Mouse (Mus musculus) forebrain, embryonic 12.5 days (tissue): ENCODE data around the gene Mterf1b. TPM values are rescaled to one million over a fixed set of nuclear protein-coding genes. Genes with fewer than 3 reads are reported as not detected.
"Not testable (repeated sequence)": the region's sequence is repeated elsewhere in the genome, so short reads cannot be mapped to it uniquely, and the experiment has no call there.

ENCODE experiments used
- ATAC-seq: fragments of 200-750 bp; cut with Nextera tagmentation; 2 replicates; pipeline ENCODE4 v1.8.0; 2017; ENCODE audit warnings: moderate TSS enrichment; ENCODE audit not compliant: low FRiP score
- H3K27ac ChIP-seq: fragments of 300-500 bp; sonication (generic); 2 replicates; pipeline ENCODE4 v1.5.1; 2016; ENCODE audit warnings: mild to moderate bottlenecking
- H3K27me3 ChIP-seq: fragments of 300-500 bp; sonication (generic); 2 replicates; pipeline ENCODE4 v1.6.1; 2016; ENCODE audit warnings: mild to moderate bottlenecking
- H3K36me3 ChIP-seq: fragments of 300-500 bp; sonication (generic); replicated peaks from 2 replicates; pipeline ENCODE4 v1.6.1; 2016; ENCODE audit warnings: mild to moderate bottlenecking
- H3K4me1 ChIP-seq: fragments of 300-500 bp; sonication (generic); 2 replicates; pipeline ENCODE4 v1.6.1; 2016
- H3K4me2 ChIP-seq: fragments of 300-500 bp; sonication (generic); 2 replicates; pipeline ENCODE4 v1.6.1; 2016; ENCODE audit warnings: mild to moderate bottlenecking, moderate library complexity
- H3K4me3 ChIP-seq: fragments of 300-500 bp; sonication (generic); replicated peaks from 2 replicates; pipeline ENCODE4 v1.5.1; 2016; ENCODE audit warnings: mild to moderate bottlenecking
- H3K9ac ChIP-seq: fragments of 300-500 bp; sonication (generic); 2 replicates; pipeline ENCODE4 v1.6.1; 2016; ENCODE audit warnings: mild to moderate bottlenecking
- H3K9me3 ChIP-seq: fragments of 300-500 bp; sonication (generic); 2 replicates; pipeline ENCODE4 v1.6.1; 2016
- whole genome bisulfite sequencing: fragments of 180-500 bp; shearing (Covaris S2); methylation state at CpG from one replicate; pipeline ENCODE4 v1.1.7; 2016; 5-methylcytosine and 5-hydroxymethylcytosine counted together
- polyA plus RNA-seq: library from polyadenylated mRNA; unstranded; fragments of >200 nt; fragmentation: Nextera tagmentation; extraction: Ambion mirVana; gene quantifications from 2 replicates; pipeline ENCODE4 v1.2.1, GENCODE M21; 2016

Gene Mterf1b
- polyA plus RNA-seq, 1 experiment from 2014 or later = 3.7 TPM

DNA sequence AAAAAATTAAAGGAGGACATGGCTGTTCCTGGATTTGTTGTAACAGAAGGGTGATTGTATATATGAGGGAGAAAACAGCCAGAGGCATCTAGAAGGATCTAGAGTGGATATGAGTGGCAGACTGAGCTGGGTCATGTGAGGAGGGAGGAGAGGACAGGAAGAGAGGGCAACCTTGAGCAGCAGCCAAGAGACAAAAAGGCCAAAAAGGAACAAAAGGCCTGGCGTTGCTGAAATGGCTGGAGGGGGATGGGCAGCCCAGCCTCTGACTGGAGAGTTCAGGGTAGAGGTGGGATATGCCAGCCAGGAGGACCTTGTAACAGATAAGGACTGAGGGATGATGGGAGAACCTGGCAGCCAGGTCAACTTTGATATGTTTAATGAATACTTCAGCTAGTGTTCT lies 2.9 kb downstream of the Mterf1b start:
- Histone ChIP-seq H3K27me3 (no peaks in the 10 kb centered on the region), H3K9me3 (peaks cover 4% of the 10 kb centered on the region; the same call in 1 of the 2 replicates), H3K27ac (no peak overlapping the region), H3K4me1 (peaks cover 5% of the 10 kb centered on the region), H3K4me3 (no peak overlapping the region), H3K36me3 (no peaks in the 10 kb centered on the region), H3K9ac (no peak overlapping the region), H3K4me2 (no peak overlapping the region)
- 36% methylated on average over 1 of the region's 1 CpGs for WGBS
- no peak for ATAC-seq

DNA sequence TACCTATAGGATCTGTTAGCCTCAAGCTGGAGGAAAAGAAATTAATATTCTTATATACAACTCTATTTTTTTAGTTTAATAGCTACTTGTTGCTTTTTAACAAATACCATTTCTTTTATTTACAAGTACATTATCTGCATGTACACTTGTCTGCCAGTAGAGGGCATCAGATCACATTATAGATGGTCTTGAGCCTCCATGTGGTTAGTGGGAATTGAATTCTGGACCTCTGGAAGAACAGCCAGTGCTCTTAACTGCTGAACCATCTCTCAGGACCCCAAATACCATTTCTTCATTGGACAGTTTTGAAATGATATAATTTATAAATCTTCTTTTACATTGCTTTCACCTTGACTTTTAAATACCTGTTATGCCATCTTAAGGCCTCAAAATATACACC lies 9.2 kb downstream of the Mterf1b start:
- no peak overlapping the region for H3K4me3 ChIP-seq
- 0 out of 2 replicates have a peak, but pooled peaks have one; percentile 53 for ATAC-seq
- H3K27me3 ChIP-seq = no peaks in the 10 kb centered on the region
- no peaks in the 10 kb centered on the region for H3K9me3 ChIP-seq
- no peak overlapping the region for H3K9ac ChIP-seq
- H3K4me2 ChIP-seq = no peak overlapping the region
- no peak overlapping the region for H3K27ac ChIP-seq
- H3K36me3 ChIP-seq = no peaks in the 10 kb centered on the region
- H3K4me1 ChIP-seq = no peaks in the 10 kb centered on the region

DNA sequence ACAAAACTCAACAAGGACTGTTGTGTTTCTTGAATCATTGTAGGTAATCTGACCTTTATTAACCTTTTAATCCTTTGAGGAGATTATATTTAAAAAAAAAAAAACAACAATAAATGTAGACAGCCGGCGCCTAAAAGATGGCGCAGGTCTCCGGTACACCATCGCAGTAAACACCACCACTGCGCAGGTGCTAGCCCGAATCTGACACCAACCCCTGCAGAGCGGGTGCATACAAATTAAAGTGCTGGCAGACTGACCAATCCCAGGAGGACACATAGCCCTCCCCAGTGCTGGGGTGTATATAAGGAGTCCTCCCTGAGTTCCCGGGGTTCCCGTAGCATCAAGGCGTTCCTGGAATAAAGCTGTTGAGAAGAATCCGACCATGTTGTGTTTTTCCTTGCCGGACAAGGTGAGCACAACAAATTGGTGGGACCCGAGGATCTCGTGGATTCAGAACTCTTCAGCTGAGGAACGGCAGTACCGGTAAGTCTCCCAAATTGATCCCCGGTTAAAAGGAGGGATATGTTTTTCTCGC lies 10.2 kb downstream of the Mterf1b start:
- not testable (repeated sequence) for H3K4me1 ChIP-seq

DNA sequence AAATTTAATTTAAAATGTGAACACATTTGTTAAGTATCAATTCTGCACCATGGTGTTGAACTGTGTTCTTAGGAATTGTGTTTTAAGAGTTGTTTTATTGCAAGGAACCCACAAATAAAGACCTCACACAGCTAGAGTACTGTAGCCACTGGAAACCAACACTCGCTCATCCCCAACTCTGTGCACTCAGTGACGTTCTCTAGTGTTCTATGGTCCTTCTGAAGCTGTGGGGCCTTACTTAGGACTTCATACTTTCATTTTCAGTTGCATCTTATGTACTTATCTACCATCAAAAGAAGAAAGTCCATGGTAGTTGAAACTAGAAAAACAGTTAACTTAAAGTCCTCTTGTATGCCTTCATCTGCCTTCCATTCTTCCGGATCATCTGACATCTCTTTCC lies 17.9 kb downstream of the Mterf1b start:
- not testable (repeated sequence) for H3K9ac ChIP-seq, H3K4me3 ChIP-seq, H3K27ac ChIP-seq, H3K36me3 ChIP-seq, H3K9me3 ChIP-seq, H3K4me1 ChIP-seq, ATAC-seq, H3K4me2 ChIP-seq, H3K27me3 ChIP-seq
- WGBS = 87% methylated on average over 3 of the region's 3 CpGs

More for the DNA sequence above, 10.2 kb downstream of the Mterf1b start:
- not testable (repeated sequence) for H3K4me2 ChIP-seq, H3K27me3 ChIP-seq, H3K27ac ChIP-seq, H3K36me3 ChIP-seq, H3K9me3 ChIP-seq, H3K9ac ChIP-seq, H3K4me3 ChIP-seq, ATAC-seq
- 94% methylated on average over 19 of the region's 19 CpGs for WGBS

DNA sequence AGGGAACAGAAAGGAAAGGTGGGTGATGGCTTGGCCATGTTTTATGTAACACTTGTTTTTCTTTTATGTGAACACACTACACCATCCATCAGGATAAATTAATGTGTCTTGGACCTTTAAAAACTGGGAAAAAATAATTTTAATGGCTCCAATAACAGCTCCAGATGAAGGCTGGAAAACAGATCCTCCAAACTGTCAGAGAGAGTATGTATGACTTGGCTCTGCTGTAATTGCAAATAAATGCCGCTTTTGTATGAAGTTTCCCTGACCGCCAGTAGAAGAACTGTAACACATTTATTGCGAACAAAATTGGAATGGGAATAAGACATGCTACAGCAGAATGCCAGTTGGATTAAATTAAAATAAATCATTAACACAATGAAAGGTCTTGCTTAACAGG lies 29.1 kb downstream of the Mterf1b start:
- Histone ChIP-seq H3K36me3 (no peaks in the 10 kb centered on the region), H3K27ac (no peak overlapping the region), H3K9me3 (no peaks in the 10 kb centered on the region), H3K4me2 (no peak overlapping the region), H3K9ac (no peak overlapping the region), H3K4me3 (no peak overlapping the region), H3K4me1 (no peaks in the 10 kb centered on the region), H3K27me3 (no peaks in the 10 kb centered on the region)
- WGBS = 94% methylated on average over 3 of the region's 3 CpGs
- ATAC-seq = no peak

DNA sequence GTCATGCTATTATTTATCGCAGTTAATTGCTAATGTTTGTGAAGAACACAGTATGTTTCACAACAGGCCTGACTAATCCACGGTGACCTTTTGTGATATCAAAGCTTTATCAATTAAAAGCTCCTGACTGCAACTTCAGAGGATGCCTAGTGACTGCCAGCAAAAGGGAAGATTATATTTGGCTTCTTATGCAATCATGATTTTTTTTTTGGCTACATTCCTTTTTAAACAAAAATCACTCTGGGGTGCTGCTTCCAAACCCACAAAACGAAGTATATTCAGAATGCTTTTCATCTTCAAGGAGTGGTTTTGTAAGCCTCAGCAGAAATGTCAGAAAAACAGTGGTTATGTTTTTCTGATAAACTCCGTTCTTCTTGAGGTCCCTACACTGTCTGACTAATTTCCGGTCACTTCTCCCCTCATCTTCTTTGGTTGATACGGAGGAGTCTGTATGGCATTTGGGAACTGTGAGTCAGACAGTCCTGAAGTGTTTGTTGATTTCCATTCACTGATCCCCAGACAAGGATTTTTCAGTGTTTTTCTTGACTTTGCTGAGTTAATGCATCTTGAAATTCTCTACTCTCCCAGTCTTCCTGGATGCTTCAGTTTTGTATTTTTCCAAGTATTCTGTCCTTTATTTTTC lies 29.9 kb downstream of the Mterf1b start:
- Histone ChIP-seq H3K4me3 (no peak overlapping the region), H3K27me3 (no peaks in the 10 kb centered on the region), H3K9ac (no peak overlapping the region), H3K27ac (no peak overlapping the region), H3K36me3 (no peaks in the 10 kb centered on the region), H3K9me3 (no peaks in the 10 kb centered on the region), H3K4me2 (no peak overlapping the region), H3K4me1 (no peaks in the 10 kb centered on the region)
- no peak for ATAC-seq
- WGBS = 80% methylated on average over 6 of the region's 6 CpGs

DNA sequence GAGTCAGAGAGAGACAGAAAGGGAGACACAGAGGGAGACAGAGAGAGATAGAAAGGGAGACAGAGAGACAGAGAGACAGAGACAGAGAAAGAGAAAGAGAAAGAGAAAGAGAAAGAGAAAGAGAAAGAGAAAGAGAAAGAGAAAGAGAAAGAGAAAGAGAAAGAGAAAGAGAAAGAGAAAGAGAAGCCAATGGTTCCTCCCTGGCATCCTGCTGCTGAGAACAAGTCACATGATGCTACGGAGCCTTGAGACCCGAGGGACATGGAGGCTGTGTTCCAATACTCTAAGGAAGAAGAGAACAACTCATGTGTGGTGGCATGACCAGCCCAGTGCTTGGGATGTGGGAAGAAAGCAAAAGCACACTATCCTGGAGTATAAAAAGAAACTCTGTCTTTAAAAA lies 40.0 kb downstream of the Mterf1b start:
- WGBS = 88% methylated on average over 2 of the region's 2 CpGs
- Histone ChIP-seq H3K27ac (no peak overlapping the region), H3K4me3 (no peak overlapping the region), H3K9me3 (no peaks in the 10 kb centered on the region), H3K4me2 (no peak overlapping the region), H3K36me3 (no peaks in the 10 kb centered on the region), H3K9ac (no peak overlapping the region), H3K27me3 (no peaks in the 10 kb centered on the region), H3K4me1 (no peaks in the 10 kb centered on the region)
- ATAC-seq = no peak

DNA sequence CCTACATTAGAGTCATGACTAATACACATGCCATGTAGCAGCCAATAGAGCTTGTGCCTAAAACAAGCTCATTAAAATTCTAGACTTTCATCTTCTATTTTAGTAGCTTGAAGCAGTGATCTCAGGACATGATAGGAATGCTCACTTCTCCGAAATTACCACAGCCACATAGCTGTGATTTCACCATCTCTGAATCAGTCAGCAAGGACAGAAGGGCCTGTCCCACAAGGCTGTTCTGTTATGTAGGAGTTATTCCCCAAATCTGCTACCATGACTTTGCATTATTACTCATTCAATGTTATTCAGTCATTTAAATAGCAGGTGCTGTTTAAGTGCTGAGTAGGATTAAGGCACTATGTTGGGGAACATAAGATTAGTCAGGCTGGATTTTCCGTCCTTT lies 42.3 kb downstream of the Mterf1b start:
- no peaks in the 10 kb centered on the region for H3K27me3 ChIP-seq
- H3K9ac ChIP-seq = no peak overlapping the region
- no peaks in the 10 kb centered on the region for H3K9me3 ChIP-seq
- H3K4me3 ChIP-seq = no peak overlapping the region
- H3K27ac ChIP-seq = no peak overlapping the region
- 71% methylated on average over 2 of the region's 2 CpGs for WGBS
- ATAC-seq = no peak
- H3K4me2 ChIP-seq = no peak overlapping the region
- no peaks in the 10 kb centered on the region for H3K4me1 ChIP-seq
- H3K36me3 ChIP-seq = no peaks in the 10 kb centered on the region

DNA sequence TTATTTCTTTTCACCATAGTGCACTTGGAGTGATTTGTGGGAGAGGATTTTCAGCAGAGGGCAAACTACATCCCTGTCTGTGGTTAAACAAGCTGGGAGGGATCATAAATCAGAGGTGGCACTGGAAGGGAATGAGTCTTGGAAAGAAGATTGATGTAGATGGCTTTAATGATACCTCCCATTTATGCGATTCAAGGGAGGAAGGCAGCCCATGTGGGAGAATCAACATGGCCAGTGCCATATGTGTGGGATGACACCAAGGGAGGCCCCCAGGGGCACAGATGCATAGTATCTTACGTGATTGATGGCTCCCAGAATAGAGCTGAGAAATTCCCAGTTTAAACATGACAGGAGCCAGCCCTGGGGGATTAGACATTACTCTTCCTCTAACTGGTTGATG lies 48.0 kb downstream of the Mterf1b start:
- no peaks in the 10 kb centered on the region for H3K27me3 ChIP-seq
- H3K4me2 ChIP-seq = no peak overlapping the region
- no peak overlapping the region for H3K27ac ChIP-seq
- ATAC-seq = no peak
- H3K4me3 ChIP-seq = no peak overlapping the region
- H3K9ac ChIP-seq = no peak overlapping the region
- H3K36me3 ChIP-seq = no peaks in the 10 kb centered on the region
- no peaks in the 10 kb centered on the region for H3K9me3 ChIP-seq
- no peaks in the 10 kb centered on the region for H3K4me1 ChIP-seq
- 79% methylated on average over 2 of the region's 2 CpGs for WGBS

DNA sequence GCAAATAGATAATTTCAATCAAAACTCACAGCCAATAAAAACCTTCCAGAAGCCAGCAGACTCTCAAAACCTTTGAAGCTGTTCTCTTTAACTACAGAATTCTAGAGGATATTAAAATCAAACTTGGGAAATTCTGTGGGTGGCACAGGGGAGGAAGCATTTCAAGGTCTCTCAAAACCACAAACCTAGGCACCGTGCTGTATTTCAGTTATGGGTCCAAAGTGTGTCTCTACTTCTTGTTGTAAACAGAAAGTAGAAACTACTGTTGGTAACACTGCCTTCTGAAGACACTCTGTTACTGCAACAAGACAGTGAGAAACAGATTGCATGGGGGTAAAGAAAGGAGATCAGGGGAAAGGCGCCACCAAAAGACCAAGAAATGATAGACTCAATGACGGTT lies 52.8 kb downstream of the Mterf1b start:
- no peaks in the 10 kb centered on the region for H3K9me3 ChIP-seq
- no peaks in the 10 kb centered on the region for H3K27me3 ChIP-seq
- H3K4me3 ChIP-seq = no peak overlapping the region
- no peak overlapping the region for H3K27ac ChIP-seq
- ATAC-seq = no peak
- no peak overlapping the region for H3K9ac ChIP-seq
- no peak overlapping the region for H3K4me2 ChIP-seq
- 85% methylated on average over 3 of the region's 3 CpGs for WGBS
- H3K4me1 ChIP-seq = no peaks in the 10 kb centered on the region
- no peaks in the 10 kb centered on the region for H3K36me3 ChIP-seq

DNA sequence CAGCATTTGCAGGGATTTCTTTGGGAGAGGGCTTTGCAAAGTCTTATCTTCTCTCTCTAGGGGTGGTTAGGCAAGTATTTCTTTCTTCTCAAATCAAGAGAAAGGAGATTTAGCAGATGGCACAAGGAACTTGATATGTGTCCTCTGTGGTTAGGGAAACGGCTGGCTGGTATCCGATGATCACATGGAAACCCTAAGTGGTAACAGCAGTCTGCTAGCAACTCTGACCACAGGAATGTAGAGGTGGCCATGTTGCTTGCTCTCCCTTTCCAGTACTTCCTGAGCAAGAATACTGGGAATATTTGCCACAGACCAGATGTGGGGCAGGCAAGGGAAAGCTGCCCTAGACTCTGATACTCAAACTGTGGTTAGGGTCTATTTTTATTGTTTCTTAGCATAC lies 53.9 kb downstream of the Mterf1b start:
- WGBS = 90% methylated on average over 2 of the region's 2 CpGs
- Histone ChIP-seq H3K4me2 (no peak overlapping the region), H3K4me3 (no peak overlapping the region), H3K9ac (no peak overlapping the region), H3K27ac (no peak overlapping the region), H3K9me3 (no peaks in the 10 kb centered on the region), H3K27me3 (no peaks in the 10 kb centered on the region), H3K36me3 (no peaks in the 10 kb centered on the region), H3K4me1 (no peaks in the 10 kb centered on the region)
- ATAC-seq = no peak
